ENCODE assay signal across 18 mouse cellular contexts in the genomic region with DNA sequence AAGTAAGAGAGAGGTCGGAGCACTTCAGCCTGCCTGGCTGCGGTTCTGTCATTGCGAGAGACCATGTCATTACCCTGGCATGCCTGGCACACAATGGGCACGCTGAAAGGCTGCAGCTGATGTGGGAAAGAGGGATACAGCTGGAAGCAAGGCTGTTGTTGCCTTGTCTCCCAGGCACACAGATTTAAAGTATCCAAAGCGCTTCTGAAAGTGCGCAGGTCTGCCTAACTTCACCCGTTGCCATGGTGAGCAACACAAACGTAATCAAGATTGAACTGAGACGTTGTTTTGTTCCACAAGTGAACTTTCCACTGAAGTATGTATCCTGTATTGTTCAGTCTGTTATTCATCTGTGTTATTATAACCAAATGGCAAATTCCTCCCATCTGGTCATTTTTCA. TPM values are rescaled to one million over a fixed set of nuclear protein-coding genes. Genes with fewer than 3 reads are reported as not detected.
DNase-seq lines count a peak whose midpoint lies in the region; ATAC-seq and TF ChIP-seq lines count a peak whose summit lies in the region.
"Had no signal": no experiment of that assay in that cellular context is flagged by ENCODE, and none has a peak within 500 bp of the region (broad histone marks: within the 10 kb centered on the region; RNA-seq: fewer than 3 reads in every experiment).

No protein-coding gene starts in this region.

- H3K27ac ChIP-seq in forebrain, embryonic 10.5 days = peak overlapping the region; percentile 80
- no peak overlapping the region for H3K27ac ChIP-seq in forebrain, embryonic 12.5 days
- no peak overlapping the region for H3K27ac ChIP-seq in neural tube, embryonic 15.5 days (replicated peaks)
- H3K27ac ChIP-seq in heart, adult 2 months = no peak overlapping the region
- H3K27ac ChIP-seq: embryonic facial prominence, embryonic 15.5 days; gastrocnemius, adult 2 months; heart, embryonic 15.5 days; limb, embryonic 12.5 days had no signal

- no peak for TF ChIP-seq EP300 in heart, adult 2 months (IDR thresholded peaks at IDR 0.05; ENCODE audit: insufficient read depth, low read depth, low read length)

- no peaks in the 10 kb centered on the region for H3K79me2 ChIP-seq in heart, adult 2 months (replicated peaks; ENCODE audit: control insufficient read depth, insufficient read depth, low read length)

- H3K4me2 ChIP-seq in forebrain, embryonic 12.5 days = no peak overlapping the region
- peak overlapping the region; percentile 40 for H3K4me2 ChIP-seq in neural tube, embryonic 15.5 days
- H3K4me2 ChIP-seq: embryonic facial prominence, embryonic 15.5 days; heart, embryonic 15.5 days; limb, embryonic 12.5 days had no signal

- intact Hi-C loops in heart, adult 2 months (cut with DNase I) = no loop called here

- ATAC-seq in forebrain, embryonic 12.5 days (ENCODE audit: low FRiP score) = no peak
- ATAC-seq in neural tube, embryonic 15.5 days (ENCODE audit: low FRiP score) = peak; percentile 63; the same call in 1 of the 2 replicates
- ATAC-seq: intestine, embryonic 16.5 days; liver, postnatal 0 days had no signal

- H3K9me3 ChIP-seq in forebrain, embryonic 10.5 days = no peaks in the 10 kb centered on the region
- no peaks in the 10 kb centered on the region for H3K9me3 ChIP-seq in forebrain, embryonic 12.5 days
- H3K9me3 ChIP-seq in neural tube, embryonic 15.5 days (replicated peaks) = no peaks in the 10 kb centered on the region
- H3K9me3 ChIP-seq: embryonic facial prominence, embryonic 15.5 days; heart, embryonic 15.5 days; limb, embryonic 12.5 days had no signal

- no peak for TF ChIP-seq CTCF in heart, adult 2 months (IDR thresholded peaks at IDR 0.05)

- 79% methylated on average over 9 of the region's 9 CpGs for WGBS in forebrain, embryonic 10.5 days
- 32% methylated on average over 9 of the region's 9 CpGs for WGBS in forebrain, embryonic 12.5 days
- WGBS in neural tube, embryonic 15.5 days = 30% methylated on average over 9 of the region's 9 CpGs
- WGBS in heart, adult 2 months = 81% methylated on average over 9 of the region's 9 CpGs

- H3K4me1 ChIP-seq in forebrain, embryonic 10.5 days = peaks cover 37% of the 10 kb centered on the region
- H3K4me1 ChIP-seq in forebrain, embryonic 12.5 days = peaks cover 20% of the 10 kb centered on the region
- peaks cover 13% of the 10 kb centered on the region for H3K4me1 ChIP-seq in neural tube, embryonic 15.5 days
- H3K4me1 ChIP-seq in heart, adult 2 months (ENCODE audit: control insufficient read depth, insufficient read depth, low read length) = no peaks in the 10 kb centered on the region
- H3K4me1 ChIP-seq: embryonic facial prominence, embryonic 15.5 days; heart, embryonic 15.5 days; limb, embryonic 12.5 days had no signal

- DNase-seq in forebrain, embryonic 10.5 days (ENCODE audit: extremely low spot score, low spot score) = no peak
- peak; percentile 20 for DNase-seq in right cerebral cortex, adult 2 months (ENCODE audit: low spot score in 2 of 2)
- no peak for DNase-seq in right cerebral cortex, postnatal 14 days
- peak; percentile 32 for DNase-seq in forelimb bud, embryonic 11.5 days (ENCODE audit: low read depth, low spot score)
- DNase-seq in heart, adult 2 months = no peak
- DNase-seq in natural killer cell, adult 2 months (ENCODE audit: low spot score in 2 of 2) = no peak
- DNase-seq: adrenal gland, postnatal 36 days; cerebellum, adult 11-12 months; gastrocnemius, adult 2 months; kidney, postnatal 4 days; liver, postnatal 0 days had no signal

- no peak for TF ChIP-seq POLR2A in heart, adult 2 months (IDR thresholded peaks at IDR 0.05; ENCODE audit: insufficient read depth, low read depth, low read length)

- no peak overlapping the region for H3K4me3 ChIP-seq in forebrain, embryonic 10.5 days
- no peak overlapping the region for H3K4me3 ChIP-seq in forebrain, embryonic 12.5 days (replicated peaks)
- no peak overlapping the region for H3K4me3 ChIP-seq in neural tube, embryonic 15.5 days (replicated peaks)
- H3K4me3 ChIP-seq in heart, adult 2 months = no peak overlapping the region
- H3K4me3 ChIP-seq: embryonic facial prominence, embryonic 15.5 days; gastrocnemius, adult 2 months; heart, embryonic 15.5 days; limb, embryonic 12.5 days had no signal

- no peak overlapping the region for H3K9ac ChIP-seq in forebrain, embryonic 12.5 days
- H3K9ac ChIP-seq in neural tube, embryonic 15.5 days (replicated peaks) = no peak overlapping the region
- no peak overlapping the region for H3K9ac ChIP-seq in heart, adult 2 months (ENCODE audit: low read depth, low read length)
- H3K9ac ChIP-seq: embryonic facial prominence, embryonic 15.5 days; heart, embryonic 15.5 days; limb, embryonic 12.5 days; liver, postnatal 0 days had no signal

- no peaks in the 10 kb centered on the region for H3K36me3 ChIP-seq in forebrain, embryonic 10.5 days (replicated peaks)
- H3K36me3 ChIP-seq in forebrain, embryonic 12.5 days (replicated peaks) = no peaks in the 10 kb centered on the region
- no peaks in the 10 kb centered on the region for H3K36me3 ChIP-seq in neural tube, embryonic 15.5 days
- H3K36me3 ChIP-seq in heart, adult 2 months (ENCODE audit: control insufficient read depth, insufficient read depth, low read length) = no peaks in the 10 kb centered on the region
- H3K36me3 ChIP-seq: embryonic facial prominence, embryonic 15.5 days; heart, embryonic 15.5 days; limb, embryonic 12.5 days had no signal

- H3K27me3 ChIP-seq in forebrain, embryonic 10.5 days (ENCODE audit: poor library complexity, severe bottlenecking) = no peaks in the 10 kb centered on the region
- no peaks in the 10 kb centered on the region for H3K27me3 ChIP-seq in forebrain, embryonic 12.5 days
- no peaks in the 10 kb centered on the region for H3K27me3 ChIP-seq in neural tube, embryonic 15.5 days (replicated peaks)
- no peaks in the 10 kb centered on the region for H3K27me3 ChIP-seq in heart, adult 2 months (ENCODE audit: control insufficient read depth, insufficient read depth, low read length)
- H3K27me3 ChIP-seq: embryonic facial prominence, embryonic 15.5 days; heart, embryonic 15.5 days; limb, embryonic 12.5 days had no signal

RNA-seq across cellular contexts. Expression of a gene that starts 1.8 kb away (rescaled TPM):
- not detected in 2 replicates for polyA plus RNA-seq in forebrain, embryonic 10.5 days (2016; fragmentation: Nextera tagmentation; extraction: Ambion mirVana)
- not detected in 2 replicates for polyA plus RNA-seq in forebrain, embryonic 12.5 days (2016; fragmentation: Nextera tagmentation; extraction: Ambion mirVana)
- not detected in 2 replicates for polyA plus RNA-seq in neural tube, embryonic 15.5 days (2015; fragmentation: Nextera tagmentation; extraction: Ambion mirVana)
- total RNA-seq in heart, adult 2 months (2021) = not detected
- polyA plus RNA-seq in heart, adult 2 months (2012; rRNA removed) = 0.09 TPM in 1 of 2 replicates, not detected in the other
- total RNA-seq: adrenal gland, postnatal 36 days; gastrocnemius, adult 2 months; megakaryocyte progenitor cell, adult 5-6 weeks had no signal
- polyA plus RNA-seq: embryonic facial prominence, embryonic 15.5 days; heart, embryonic 15.5 days; intestine, embryonic 16.5 days; limb, embryonic 12.5 days; liver, postnatal 0 days had no signal

Comparison
In these comparisons a context has a peak if more than half of its experiments do, and no peak if none do; other contexts are left out.
1. DNase-seq: peak in right cerebral cortex, adult 2 months (2 of 2) and forelimb bud, embryonic 11.5 days (single experiment); none in forebrain, embryonic 10.5 days (single experiment), right cerebral cortex, postnatal 14 days (single experiment), heart, adult 2 months (0 of 2) and natural killer cell, adult 2 months (0 of 2).